In genomic region chr10:128921251-128921650, GRCm38 (mm10) we compare ENCODE assay signal across 11 mouse cellular contexts. TPM values are rescaled to one million over a fixed set of nuclear protein-coding genes. Genes with fewer than 3 reads are reported as not detected.
DNase-seq lines count a peak whose midpoint lies in the region; ATAC-seq and TF ChIP-seq lines count a peak whose summit lies in the region.
"Had no signal": no experiment of that assay in that cellular context is flagged by ENCODE, and none has a peak within 500 bp of the region (broad histone marks: within the 10 kb centered on the region; RNA-seq: fewer than 3 reads in every experiment).

No protein-coding gene starts in this region.

- no peaks in the 10 kb centered on the region for H3K79me3 ChIP-seq in C2C12 (ENCODE audit: low read depth)

- H3K4me3 ChIP-seq in C2C12 (ENCODE audit: insufficient read depth, poor library complexity, severe bottlenecking), result no peak overlapping the region
- H3K4me3 ChIP-seq in intestine, postnatal 0 days (ENCODE audit: low read depth, low read length), result no peak overlapping the region
- H3K4me3 ChIP-seq: erythroblast, embryonic 14.5 days; liver, embryonic 12.5 days had no signal

- peaks cover 21% of the 10 kb centered on the region for H3K4me1 ChIP-seq in intestine, postnatal 0 days (replicated peaks; ENCODE audit: control insufficient read depth, insufficient read depth, low read length)

- H3K36me3 ChIP-seq in C2C12 (ENCODE audit: control insufficient read depth, insufficient read depth), result peaks cover 26% of the 10 kb centered on the region
- H3K36me3 ChIP-seq in intestine, postnatal 0 days (ENCODE audit: control insufficient read depth, insufficient read depth), result peaks cover 27% of the 10 kb centered on the region; the same call in 1 of the 2 replicates

- H3ac ChIP-seq in C2C12 (ENCODE audit: control insufficient read depth, insufficient read length, low read depth), result peak overlapping the region; percentile 88

- H3K9me3 ChIP-seq in intestine, postnatal 0 days (ENCODE audit: control insufficient read depth), result no peaks in the 10 kb centered on the region
- H3K9me3 ChIP-seq: liver, embryonic 12.5 days; midbrain, embryonic 10.5 days had no signal

- peaks cover 30% of the 10 kb centered on the region for H3K79me2 ChIP-seq in C2C12 (ENCODE audit: control insufficient read depth, insufficient read depth)

- no peak for TF ChIP-seq CTCF in C2C12 (IDR thresholded peaks at IDR 0.05; ENCODE audit: control insufficient read depth, insufficient read depth, insufficient read length)
- TF ChIP-seq CTCF in intestine, postnatal 0 days (IDR thresholded peaks at IDR 0.05; ENCODE audit: low read depth), result no peak

- no peak overlapping the region for H3K9ac ChIP-seq in intestine, postnatal 0 days (ENCODE audit: low read depth, low read length)
- H3K9ac ChIP-seq: liver, embryonic 12.5 days had no signal

- WGBS in intestine, postnatal 0 days, result 58% methylated on average over 1 of the region's 1 CpGs

- H3K27me3 ChIP-seq in C2C12 (ENCODE audit: control insufficient read depth, insufficient read depth, insufficient read length), result no peaks in the 10 kb centered on the region
- H3K27me3 ChIP-seq in intestine, postnatal 0 days (replicated peaks; ENCODE audit: control insufficient read depth, insufficient read depth, low read length), result no peaks in the 10 kb centered on the region

- peak; percentile 28 for DNase-seq in kidney, adult 11 months
- DNase-seq in kidney, postnatal 4 days, result no peak
- peak; percentile 58 for DNase-seq in adipocyte (ENCODE audit: low spot score)
- no peak for DNase-seq in thymus, postnatal 14 days
- DNase-seq: cerebellum, adult 8-10 months had no signal

- ATAC-seq in intestine, postnatal 0 days, result no peak
- no peak for ATAC-seq in activated CD4-positive, CD25-positive, alpha-beta regulatory T cell, adult 4 months
- ATAC-seq: liver, embryonic 12.5 days had no signal

- H3K4me2 ChIP-seq in intestine, postnatal 0 days (replicated peaks; ENCODE audit: low read depth), result 0 out of 2 replicates have a peak overlapping the region, but pooled peaks have one; percentile 3

- H3K27ac ChIP-seq in intestine, postnatal 0 days (ENCODE audit: low read depth, low read length), result no peak overlapping the region
- H3K27ac ChIP-seq: liver, embryonic 12.5 days; midbrain, embryonic 10.5 days had no signal

TF ChIP-seq in C2C12, 6 proteins besides CTCF, POLR2A, EP300 and RAD21:
- peak; percentile 24 for TF ChIP-seq MAX (IDR thresholded peaks at IDR 0.05)
- TF ChIP-seq MYOG (IDR thresholded peaks at IDR 0.05; ENCODE audit: control insufficient read depth, extremely low read depth, insufficient read length), result no peak

RNA-seq across cellular contexts. Expression of gene Rdh5, which starts 1.4 kb away (rescaled TPM):
- polyA plus RNA-seq in C2C12 (2012; fragmentation: generic; extraction: Trizol), result 12.6 TPM
- 12.4 and 13.0 TPM in 2 replicates for polyA plus RNA-seq in intestine, postnatal 0 days (2015; fragmentation: Nextera tagmentation; extraction: Ambion mirVana)
- 1 to 10 TPM; 5.7 to 8.9 TPM for polyA plus RNA-seq in activated CD4-positive, CD25-positive, alpha-beta regulatory T cell, adult 4 months (2017; shearing (Covaris generic))

RNA-seq across cellular contexts. Expression of gene Bloc1s1, which starts 2.6 kb away (rescaled TPM):
- 204 TPM for polyA plus RNA-seq in C2C12 (2012; fragmentation: generic; extraction: Trizol)
- polyA plus RNA-seq in intestine, postnatal 0 days (2015; fragmentation: Nextera tagmentation; extraction: Ambion mirVana), result 248 and 257 TPM in 2 replicates
- 100 to 1,000 TPM; 218 to 252 TPM for polyA plus RNA-seq in activated CD4-positive, CD25-positive, alpha-beta regulatory T cell, adult 4 months (2017; shearing (Covaris generic))

RNA-seq across cellular contexts. Expression of gene Itga7, which starts 12.4 kb away (rescaled TPM):
- 100 TPM for polyA plus RNA-seq in C2C12 (2012; fragmentation: generic; extraction: Trizol)
- 3.1 and 3.6 TPM in 2 replicates for polyA plus RNA-seq in intestine, postnatal 0 days (2015; fragmentation: Nextera tagmentation; extraction: Ambion mirVana)
- polyA plus RNA-seq in activated CD4-positive, CD25-positive, alpha-beta regulatory T cell, adult 4 months (2017; shearing (Covaris generic)), result 1 to 10 TPM; 2.9 to 6.1 TPM
- polyA plus RNA-seq: erythroblast, embryonic 14.5 days had no signal

RNA-seq across cellular contexts. Expression of gene Cd63, which starts 20.5 kb away (rescaled TPM):
- 2,043 TPM for polyA plus RNA-seq in C2C12 (2012; fragmentation: generic; extraction: Trizol)
- 939 and 945 TPM in 2 replicates for polyA plus RNA-seq in intestine, postnatal 0 days (2015; fragmentation: Nextera tagmentation; extraction: Ambion mirVana)
- under 1 TPM; 0.69 to 0.92 TPM for polyA plus RNA-seq in activated CD4-positive, CD25-positive, alpha-beta regulatory T cell, adult 4 months (2017; shearing (Covaris generic))

RNA-seq across cellular contexts. Expression of gene Gdf11, which starts 29.7 kb away (rescaled TPM):
- polyA plus RNA-seq in C2C12 (2012; fragmentation: generic; extraction: Trizol), result 17.0 TPM
- polyA plus RNA-seq in intestine, postnatal 0 days (2015; fragmentation: Nextera tagmentation; extraction: Ambion mirVana), result 0.99 and 1.6 TPM in 2 replicates
- 1 to 10 TPM; 5.0 to 5.6 TPM for polyA plus RNA-seq in activated CD4-positive, CD25-positive, alpha-beta regulatory T cell, adult 4 months (2017; shearing (Covaris generic))
- polyA plus RNA-seq: erythroblast, embryonic 14.5 days had no signal

Comparison
In these comparisons a context has a peak if more than half of its experiments do, and no peak if none do; other contexts are left out.
1. DNase-seq: peak in kidney, adult 11 months (single experiment) and adipocyte (single experiment); none in kidney, postnatal 4 days (0 of 2) and thymus, postnatal 14 days (single experiment).
2. RNA of gene Itga7, which starts 12.4 kb away (polyA plus RNA-seq): 100 TPM in C2C12 (single experiment); 2.9 to 6.1 TPM in activated CD4-positive, CD25-positive, alpha-beta regulatory T cell, adult 4 months and 3.1 to 3.6 TPM in intestine, postnatal 0 days; every median in the first group is over 10 times any median in the second.